Mouse (Mus musculus) CH12.LX (cell line): ENCODE measurements at regions not wholly inside any gene's neighbourhood (a gene's known extent, or its start where the extent isn't known, plus 50 kb on each side); places are given as distances from the start of the nearest gene placed in this dataset.

Source experiments
- DNase-seq: peaks from one replicate; pipeline ENCODE4 v3.0.0-alpha.2; 2013; ENCODE audit errors: extremely low read depth
- H3K27ac ChIP-seq: 2 replicates; pipeline ENCODE4 v1.5.1; 2012; ENCODE audit warnings: low read depth, mild to moderate bottlenecking, control low read depth, moderate library complexity; ENCODE audit not compliant: insufficient read depth
- H3K27me3 ChIP-seq: replicated peaks from 2 replicates; pipeline ENCODE3; 2012; ENCODE audit warnings: inconsistent platforms
- H3K36me3 ChIP-seq, 2 experiments: replicated peaks in 1 of 2; 2 replicates each; pipeline versions ENCODE3 to v1.6.1; 2012; ENCODE audit warnings: inconsistent platforms in 1 of 2, low read length in 1 of 2, mild to moderate bottlenecking in 1 of 2, mixed read lengths in 1 of 2, moderate library complexity in 1 of 2; ENCODE audit not compliant: control insufficient read depth in 1 of 2, insufficient read depth in 1 of 2
- H3K4me1 ChIP-seq, 2 experiments: 2 replicates each; pipeline ENCODE4 v1.6.1; 2012; ENCODE audit warnings: inconsistent platforms in 1 of 2, moderate library complexity in 1 of 2; ENCODE audit not compliant: insufficient read depth in 2 of 2, control insufficient read depth in 1 of 2
- H3K4me2 ChIP-seq: 2 replicates; pipeline ENCODE4 v1.6.1; 2012; ENCODE audit warnings: low read depth, mild to moderate bottlenecking, control low read depth; ENCODE audit not compliant: poor library complexity, insufficient read depth, severe bottlenecking
- H3K4me3 ChIP-seq, 3 experiments: fragments of 150-350 bp in 1 of 3; sonication (generic) in 1 of 3; replicated peaks in 1 of 3; 2 replicates each; pipeline versions ENCODE3 to v1.5.1; 2011 to 2012; ENCODE audit warnings: low read depth in 2 of 3, low read length in 2 of 3, mild to moderate bottlenecking in 2 of 3, moderate library complexity in 2 of 3, control low read depth in 1 of 3, improper control_type of control experiment in 1 of 3, inconsistent platforms in 1 of 3, mixed read lengths in 1 of 3; ENCODE audit not compliant: poor library complexity in 1 of 3
- H3K79me2 ChIP-seq: replicated peaks from 2 replicates; pipeline ENCODE4 v1.6.1; 2012; ENCODE audit warnings: mild to moderate bottlenecking, moderate library complexity; ENCODE audit not compliant: control insufficient read depth, poor library complexity, insufficient read depth, severe bottlenecking; ENCODE audit errors: extremely low read depth
- H3K9ac ChIP-seq: 2 replicates; pipeline ENCODE4 v1.6.1; 2012; ENCODE audit warnings: low read depth, mild to moderate bottlenecking, control low read depth, moderate library complexity; ENCODE audit not compliant: insufficient read depth
- H3K9me3 ChIP-seq: replicated peaks from 2 replicates; pipeline ENCODE3; 2012; ENCODE audit warnings: low read length, inconsistent platforms, mixed read lengths
- BHLHE40 ChIP-seq: IDR thresholded peaks from 2 replicates; pipeline ENCODE4 v1.6.1; 2011; ENCODE audit warnings: mild to moderate bottlenecking, low read depth, low read length, improper control_type of control experiment
- CHD2 ChIP-seq: IDR thresholded peaks from 2 replicates; pipeline ENCODE4 v1.6.1; 2011; ENCODE audit warnings: low read length, improper control_type of control experiment
- E2F4 ChIP-seq: IDR thresholded peaks from 2 replicates; pipeline ENCODE4 v1.6.1; 2011; ENCODE audit warnings: low read depth, low read length, improper control_type of control experiment; ENCODE audit not compliant: insufficient replicate concordance
- EP300 ChIP-seq: IDR thresholded peaks from 2 replicates; pipeline ENCODE4 v1.6.1; 2011; ENCODE audit warnings: low read length, improper control_type of control experiment
- ETS1 ChIP-seq: conservative IDR thresholded peaks from 2 replicates; pipeline ENCODE4 v1.6.1; 2012; ENCODE audit warnings: low read depth, mild to moderate bottlenecking, inconsistent platforms, low read length, improper control_type of control experiment, moderate library complexity
- GABPA ChIP-seq: IDR thresholded peaks from 2 replicates; pipeline ENCODE4 v1.6.1; 2012; ENCODE audit warnings: low read depth, low read length, improper control_type of control experiment, inconsistent platforms; ENCODE audit not compliant: insufficient replicate concordance
- HCFC1 ChIP-seq: IDR thresholded peaks from 2 replicates; pipeline ENCODE4 v1.6.1; 2012; ENCODE audit warnings: low read depth, mild to moderate bottlenecking, inconsistent platforms, low read length, improper control_type of control experiment
- JUN ChIP-seq: IDR thresholded peaks from 2 replicates; pipeline ENCODE4 v1.6.1; 2011; ENCODE audit warnings: low read depth, mild to moderate bottlenecking, low read length, improper control_type of control experiment, moderate library complexity; ENCODE audit not compliant: insufficient read depth
- MAZ ChIP-seq: IDR thresholded peaks from 2 replicates; pipeline ENCODE4 v1.6.1; 2012; ENCODE audit warnings: low read depth, mild to moderate bottlenecking, inconsistent platforms, low read length, improper control_type of control experiment, moderate library complexity
- MXI1 ChIP-seq: IDR thresholded peaks from 2 replicates; pipeline ENCODE4 v1.6.1; 2011; ENCODE audit warnings: mild to moderate bottlenecking, low read depth, low read length, improper control_type of control experiment
- MYC ChIP-seq: IDR thresholded peaks from 2 replicates; pipeline ENCODE4 v1.6.1; 2011; ENCODE audit warnings: low read depth, mild to moderate bottlenecking, improper control_type of control experiment, low read length
- NELFE ChIP-seq: IDR thresholded peaks from 2 replicates; pipeline ENCODE4 v1.6.1; 2011; ENCODE audit warnings: low read depth, low read length, improper control_type of control experiment
- NRF1 ChIP-seq: IDR thresholded peaks from 2 replicates; pipeline ENCODE4 v1.6.1; 2014; ENCODE audit warnings: low read depth, mild to moderate bottlenecking, inconsistent platforms, low read length, improper control_type of control experiment, moderate library complexity
- POLR2A ChIP-seq: IDR thresholded peaks from 2 replicates; pipeline ENCODE4 v1.6.1; 2011; ENCODE audit warnings: low read depth, mild to moderate bottlenecking, improper control_type of control experiment, low read length
- RAD21 ChIP-seq: IDR thresholded peaks from 2 replicates; pipeline ENCODE4 v1.6.1; 2011; ENCODE audit warnings: low read depth, mild to moderate bottlenecking, low read length, improper control_type of control experiment, moderate library complexity
- TBP ChIP-seq: conservative IDR thresholded peaks from 2 replicates; pipeline ENCODE4 v1.6.1; 2011; ENCODE audit warnings: low read depth, low read length, improper control_type of control experiment
- UBTF ChIP-seq: IDR thresholded peaks from 2 replicates; pipeline ENCODE4 v1.6.1; 2012; ENCODE audit warnings: low read depth, mild to moderate bottlenecking, inconsistent platforms, low read length, improper control_type of control experiment, moderate library complexity
- ZMIZ1 ChIP-seq: IDR thresholded peaks from 2 replicates; pipeline ENCODE4 v1.6.1; 2012; ENCODE audit warnings: low read depth, mild to moderate bottlenecking, inconsistent platforms, low read length, improper control_type of control experiment
- ZNF384 ChIP-seq: IDR thresholded peaks from 2 replicates; pipeline ENCODE4 v1.6.1; 2012; ENCODE audit warnings: low read depth, low read length, improper control_type of control experiment, inconsistent platforms
- dilution Hi-C: fragments of 300-500 bp; cut with MboI; formaldehyde crosslinking; loops from 2 replicates; pipeline ENCODE4 v1.14.3; 2020; ENCODE audit warnings: low sequenced_read_pairs; ENCODE audit not compliant: extremely low pct_unique_long_range_greater_than_20kb, extremely low pct_ligation_motif_present
- in situ Hi-C: fragments of 300-500 bp; cut with MboI; formaldehyde crosslinking; loops from 3 replicates; pipeline ENCODE4 v1.14.3; 2019; ENCODE audit warnings: low sequenced_read_pairs, low pct_ligation_motif_present, low pct_unique_long_range_greater_than_20kb, mixed read lengths

- no peak overlapping the region for H3K9ac ChIP-seq
- TF ChIP-seq CHD2 (no peak), MXI1 (no peak), HCFC1 (no peak), NELFE (no peak), RAD21 (no peak), BHLHE40 (no peak), POLR2A (no peak), E2F4 (no peak), ETS1 (no peak), JUN (no peak), ZMIZ1 (no peak), ZNF384 (no peak), UBTF (no peak), TBP (no peak)
- no peak overlapping the region for H3K4me3 ChIP-seq
- H3K36me3 ChIP-seq = no peaks in the 10 kb centered on the region
- H3K4me2 ChIP-seq = no peak overlapping the region
- no peak overlapping the region for H3K27ac ChIP-seq
- no peak for DNase-seq
- H3K9me3 ChIP-seq = peaks cover 2% of the 10 kb centered on the region
- no peaks in the 10 kb centered on the region for H3K79me2 ChIP-seq
- in situ Hi-C loops (no loop called here), dilution Hi-C loops (no loop called here)
- peaks cover 0 to 18% of the 10 kb centered on the region in 2 experiments; a peak in 2 of 4 replicates for H3K4me1 ChIP-seq
- H3K27me3 ChIP-seq = no peaks in the 10 kb centered on the region
Observed at GRCm38 (mm10) chr6:22417189-22417588, 61.1 kb upstream of the Fam3c start.

- H3K27ac ChIP-seq = no peak overlapping the region
- dilution Hi-C loops (no loop called here), in situ Hi-C loops (no loop called here)
- TF ChIP-seq RAD21 (no peak), NRF1 (no peak), GABPA (no peak), MAZ (no peak), MYC (no peak), EP300 (no peak)
- no peak for DNase-seq
- no peaks in the 10 kb centered on the region for H3K27me3 ChIP-seq
- H3K9me3 ChIP-seq = peaks cover 2% of the 10 kb centered on the region
- H3K4me2 ChIP-seq = 0 out of 2 replicates have a peak overlapping the region, but pooled peaks have one; percentile 2
- no peaks in the 10 kb centered on the region for H3K79me2 ChIP-seq
- H3K36me3 ChIP-seq = no peaks in the 10 kb centered on the region
- H3K4me3 ChIP-seq = peak overlapping the region in 1 of 3 experiments; percentile 0
- peaks cover 20 to 58% of the 10 kb centered on the region in 2 experiments for H3K4me1 ChIP-seq
- H3K9ac ChIP-seq = 0 out of 2 replicates have a peak overlapping the region, but pooled peaks have one; percentile 7
Observed at GRCm38 (mm10) chr6:22411796-22412195, 55.8 kb upstream of the Fam3c start.
